Mouse (Mus musculus) embryonic facial prominence, embryonic 13.5 days (tissue): ENCODE results near the gene Myh3. TPM values are rescaled to one million over a fixed set of nuclear protein-coding genes. Genes with fewer than 3 reads are reported as not detected.
"Not testable (repeated sequence)": the region's sequence is repeated elsewhere in the genome, so short reads cannot be mapped to it uniquely, and the experiment has no call there.

ENCODE experiments used
- ATAC-seq: fragments of 200-750 bp; cut with Nextera tagmentation; 2 replicates; pipeline ENCODE4 v1.8.0; 2017; ENCODE audit warnings: low read depth; ENCODE audit not compliant: insufficient number of reproducible peaks, insufficient read depth, low FRiP score, low TSS enrichment
- H3K27ac ChIP-seq: fragments of 300-500 bp; sonication (generic); 2 replicates; pipeline ENCODE4 v1.5.1; 2015; ENCODE audit warnings: moderate library complexity, mild to moderate bottlenecking, inconsistent platforms
- H3K27me3 ChIP-seq: fragments of 300-500 bp; sonication (generic); 2 replicates; pipeline ENCODE4 v1.6.1; 2015; ENCODE audit warnings: mild to moderate bottlenecking, inconsistent platforms
- H3K36me3 ChIP-seq: fragments of 300-500 bp; sonication (generic); 2 replicates; pipeline ENCODE4 v1.6.1; 2015; ENCODE audit warnings: mild to moderate bottlenecking, inconsistent platforms
- H3K4me1 ChIP-seq: fragments of 300-500 bp; sonication (generic); 2 replicates; pipeline ENCODE4 v1.6.1; 2015; ENCODE audit warnings: inconsistent platforms
- H3K4me2 ChIP-seq: fragments of 300-500 bp; sonication (generic); 2 replicates; pipeline ENCODE4 v1.6.1; 2015; ENCODE audit warnings: moderate library complexity, mild to moderate bottlenecking, inconsistent platforms
- H3K4me3 ChIP-seq: fragments of 300-500 bp; sonication (generic); 2 replicates; pipeline ENCODE4 v1.5.1; 2015; ENCODE audit warnings: mild to moderate bottlenecking, inconsistent platforms
- H3K9ac ChIP-seq: fragments of 300-500 bp; sonication (generic); 2 replicates; pipeline ENCODE4 v1.6.1; 2015; ENCODE audit warnings: mild to moderate bottlenecking, inconsistent platforms
- H3K9me3 ChIP-seq: fragments of 300-500 bp; sonication (generic); 2 replicates; pipeline ENCODE4 v1.6.1; 2016; ENCODE audit warnings: inconsistent platforms
- WGBS: fragments of 180-500 bp; shearing (Covaris S2); methylation state at CpG from one replicate; pipeline ENCODE4 v1.1.7; 2015; ENCODE audit warnings: mixed read lengths; 5-methylcytosine and 5-hydroxymethylcytosine counted together
- polyA plus RNA-seq: library from polyadenylated mRNA; unstranded; fragments of >200 nt; fragmentation: Nextera tagmentation; extraction: Ambion mirVana; gene quantifications from 2 replicates; pipeline ENCODE4 v1.2.1, GENCODE M21; 2015

Myh3 gene
- polyA plus RNA-seq, 1 experiment from 2014 or later: 10.5 TPM

GRCm38 (mm10) chr11:67079740-67080139 lies 1.6 kb downstream of the Myh3 start:
- no peak for ATAC-seq
- WGBS: 74% methylated on average over 11 of the region's 11 CpGs
- Histone ChIP-seq H3K9ac (no peak overlapping the region), H3K36me3 (no peaks in the 10 kb centered on the region), H3K27me3 (peaks cover 23% of the 10 kb centered on the region), H3K4me2 (no peak overlapping the region), H3K27ac (no peak overlapping the region), H3K4me3 (no peak overlapping the region), H3K4me1 (no peaks in the 10 kb centered on the region), H3K9me3 (no peaks in the 10 kb centered on the region)

DNA sequence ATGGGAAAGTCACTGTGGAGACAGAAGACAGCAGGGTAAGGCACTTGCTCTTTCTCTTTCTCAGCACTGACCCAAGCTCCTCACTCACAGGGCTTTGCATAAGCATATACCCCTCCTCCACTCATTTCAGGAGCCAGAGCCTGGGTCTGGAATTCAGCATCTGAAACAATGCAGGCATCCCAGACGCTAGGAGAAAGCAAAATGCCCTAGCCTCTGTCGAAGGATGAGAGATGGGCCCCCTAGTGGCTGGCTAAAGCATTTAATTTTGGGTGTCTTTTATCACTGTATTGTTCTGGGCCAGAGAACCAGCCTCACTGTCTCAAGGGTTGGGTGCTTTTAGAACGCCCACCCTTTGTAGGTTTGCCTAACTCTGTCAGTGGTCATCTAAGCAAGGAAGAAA lies 2.1 kb downstream of the Myh3 start:
- 3% methylated on average over 3 of the region's 3 CpGs for WGBS
- H3K36me3 ChIP-seq: no peaks in the 10 kb centered on the region
- H3K4me2 ChIP-seq: no peak overlapping the region
- no peak overlapping the region for H3K4me3 ChIP-seq
- H3K27ac ChIP-seq: no peak overlapping the region
- no peaks in the 10 kb centered on the region for H3K9me3 ChIP-seq
- no peaks in the 10 kb centered on the region for H3K4me1 ChIP-seq
- no peak for ATAC-seq
- H3K27me3 ChIP-seq: peaks cover 28% of the 10 kb centered on the region
- no peak overlapping the region for H3K9ac ChIP-seq

DNA sequence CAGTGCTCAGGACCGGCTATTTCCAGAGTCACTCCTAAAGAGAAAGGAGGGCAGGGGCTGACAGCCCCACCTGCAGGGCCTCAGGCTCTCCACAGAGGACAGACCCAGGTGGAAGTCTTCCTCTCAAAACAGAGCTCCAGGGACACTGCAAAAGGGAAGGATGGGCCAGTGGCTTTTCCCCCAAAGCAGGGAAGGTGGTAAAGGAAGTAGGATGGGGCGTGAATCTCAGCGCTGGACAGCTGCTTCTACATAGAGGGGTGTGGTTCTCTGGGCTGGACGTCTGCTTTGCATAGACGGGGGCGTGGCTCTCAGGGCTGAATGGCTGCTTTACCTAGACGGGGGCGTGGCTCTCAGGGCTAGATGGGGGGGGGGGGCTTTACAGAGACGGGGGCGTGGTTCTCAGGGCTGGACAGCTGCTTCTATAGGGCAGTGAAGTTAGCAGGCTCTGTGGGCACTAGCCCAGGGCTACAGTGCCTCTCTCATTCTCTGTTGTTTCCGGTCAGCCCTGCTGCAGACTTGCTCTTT lies 3.1 kb downstream of the Myh3 start:
- 5% methylated on average over 11 of the region's 11 CpGs for WGBS
- ATAC-seq: no peak
- Histone ChIP-seq H3K9ac (no peak overlapping the region), H3K9me3 (no peaks in the 10 kb centered on the region), H3K36me3 (no peaks in the 10 kb centered on the region), H3K4me2 (no peak overlapping the region), H3K4me1 (peaks cover under 1% of the 10 kb centered on the region; the same call in 1 of the 2 replicates), H3K27ac (no peak overlapping the region), H3K27me3 (peaks cover 29% of the 10 kb centered on the region), H3K4me3 (no peak overlapping the region)

GRCm38 (mm10) chr11:67082188-67082587 lies 4.1 kb downstream of the Myh3 start:
- WGBS: 93% methylated on average over 7 of the region's 7 CpGs
- peaks cover 5% of the 10 kb centered on the region; the same call in 1 of the 2 replicates for H3K4me1 ChIP-seq
- peaks cover 32% of the 10 kb centered on the region for H3K27me3 ChIP-seq
- H3K36me3 ChIP-seq: no peaks in the 10 kb centered on the region
- H3K4me3 ChIP-seq: no peak overlapping the region
- H3K27ac ChIP-seq: no peak overlapping the region
- no peaks in the 10 kb centered on the region for H3K9me3 ChIP-seq
- no peak overlapping the region for H3K4me2 ChIP-seq
- no peak for ATAC-seq
- no peak overlapping the region for H3K9ac ChIP-seq

- no peak for ATAC-seq
- Histone ChIP-seq H3K4me3 (no peak overlapping the region), H3K9me3 (no peaks in the 10 kb centered on the region), H3K4me2 (no peak overlapping the region), H3K27me3 (peaks cover 32% of the 10 kb centered on the region), H3K4me1 (peaks cover 5% of the 10 kb centered on the region; the same call in 1 of the 2 replicates), H3K36me3 (no peaks in the 10 kb centered on the region), H3K27ac (no peak overlapping the region), H3K9ac (no peak overlapping the region)
- WGBS: 84% methylated on average over 13 of the region's 13 CpGs
Measured at GRCm38 (mm10) chr11:67082793-67083192, 4.7 kb downstream of the Myh3 start.

GRCm38 (mm10) chr11:67083239-67083638 lies 5.1 kb downstream of the Myh3 start:
- no peak overlapping the region for H3K9ac ChIP-seq
- H3K4me2 ChIP-seq: no peak overlapping the region
- H3K4me3 ChIP-seq: no peak overlapping the region

DNA sequence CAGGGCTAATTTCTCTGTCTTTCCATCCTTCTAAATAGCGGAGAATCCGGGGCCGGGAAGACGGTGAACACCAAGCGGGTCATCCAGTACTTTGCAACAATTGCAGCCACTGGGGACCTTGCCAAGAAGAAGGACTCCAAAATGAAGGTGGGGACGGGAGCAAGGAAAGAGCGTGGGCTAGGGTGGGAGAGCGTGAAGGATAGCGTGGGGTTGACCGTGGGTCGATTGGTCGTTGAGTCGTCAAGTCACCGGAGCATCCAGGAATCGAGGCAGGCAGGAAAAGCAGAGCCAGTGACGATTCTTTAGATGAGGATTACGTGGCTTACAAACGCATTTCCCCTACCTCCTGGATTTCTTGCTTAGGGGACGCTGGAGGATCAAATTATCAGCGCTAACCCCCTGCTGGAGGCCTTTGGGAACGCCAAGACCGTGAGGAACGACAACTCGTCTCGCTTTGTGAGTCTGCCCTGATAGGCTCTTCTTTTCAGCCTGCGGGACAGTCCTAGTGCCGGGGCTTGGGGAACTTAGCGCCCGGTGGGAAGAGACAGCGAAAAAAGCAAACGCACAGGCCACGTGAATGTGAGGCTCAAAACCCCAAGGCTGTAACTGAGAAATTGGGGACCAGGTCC lies 5.7 kb downstream of the Myh3 start:
- 41% methylated on average over 32 of the region's 32 CpGs for WGBS
- no peak overlapping the region for H3K27ac ChIP-seq
- no peak overlapping the region for H3K9ac ChIP-seq
- peaks cover 5% of the 10 kb centered on the region; the same call in 1 of the 2 replicates for H3K4me1 ChIP-seq
- no peaks in the 10 kb centered on the region for H3K9me3 ChIP-seq
- ATAC-seq: no peak
- peaks cover 35% of the 10 kb centered on the region for H3K27me3 ChIP-seq
- no peak overlapping the region for H3K4me3 ChIP-seq
- no peaks in the 10 kb centered on the region for H3K36me3 ChIP-seq
- H3K4me2 ChIP-seq: no peak overlapping the region

More at GRCm38 (mm10) chr11:67083239-67083638, 5.1 kb downstream of the Myh3 start:
- Histone ChIP-seq H3K9me3 (no peaks in the 10 kb centered on the region), H3K27me3 (peaks cover 32% of the 10 kb centered on the region), H3K4me1 (peaks cover 5% of the 10 kb centered on the region; the same call in 1 of the 2 replicates), H3K27ac (no peak overlapping the region), H3K36me3 (no peaks in the 10 kb centered on the region)
- ATAC-seq: no peak
- 67% methylated on average over 6 of the region's 6 CpGs for WGBS

GRCm38 (mm10) chr11:67085489-67085888 lies 7.4 kb downstream of the Myh3 start:
- H3K36me3 ChIP-seq: no peaks in the 10 kb centered on the region
- H3K9ac ChIP-seq: no peak overlapping the region
- H3K4me1 ChIP-seq: peaks cover 5% of the 10 kb centered on the region; the same call in 1 of the 2 replicates
- H3K4me3 ChIP-seq: no peak overlapping the region
- no peaks in the 10 kb centered on the region for H3K9me3 ChIP-seq
- no peak for ATAC-seq
- 3% methylated on average over 6 of the region's 6 CpGs for WGBS
- H3K27ac ChIP-seq: no peak overlapping the region
- H3K27me3 ChIP-seq: peaks cover 36% of the 10 kb centered on the region
- no peak overlapping the region for H3K4me2 ChIP-seq

GRCm38 (mm10) chr11:67086467-67087164 lies 8.5 kb downstream of the Myh3 start:
- 45% methylated on average over 9 of the region's 9 CpGs for WGBS
- Histone ChIP-seq H3K36me3 (no peaks in the 10 kb centered on the region), H3K27me3 (peaks cover 36% of the 10 kb centered on the region), H3K4me1 (peaks cover 5% of the 10 kb centered on the region; the same call in 1 of the 2 replicates), H3K4me2 (peak overlapping the region; percentile 27), H3K4me3 (no peak overlapping the region), H3K9me3 (no peaks in the 10 kb centered on the region), H3K9ac (0 out of 2 replicates have a peak overlapping the region, but pooled peaks have one; percentile 51), H3K27ac (no peak overlapping the region)
- ATAC-seq: no peak

GRCm38 (mm10) chr11:67087225-67087624 lies 9.1 kb downstream of the Myh3 start:
- ATAC-seq: no peak
- H3K4me1 ChIP-seq: peaks cover 5% of the 10 kb centered on the region; the same call in 1 of the 2 replicates
- no peak overlapping the region for H3K4me2 ChIP-seq
- peaks cover 33% of the 10 kb centered on the region for H3K27me3 ChIP-seq
- H3K4me3 ChIP-seq: no peak overlapping the region
- H3K36me3 ChIP-seq: no peaks in the 10 kb centered on the region
- no peaks in the 10 kb centered on the region for H3K9me3 ChIP-seq
- no peak overlapping the region for H3K9ac ChIP-seq
- no peak overlapping the region for H3K27ac ChIP-seq
- 83% methylated on average over 12 of the region's 12 CpGs for WGBS

GRCm38 (mm10) chr11:67092354-67092753 lies 14.3 kb downstream of the Myh3 start:
- ATAC-seq, H3K36me3 ChIP-seq, H3K4me2 ChIP-seq, H3K9me3 ChIP-seq, H3K4me1 ChIP-seq, H3K9ac ChIP-seq, H3K27me3 ChIP-seq, H3K27ac ChIP-seq, H3K4me3 ChIP-seq: not testable (repeated sequence)
- WGBS: 95% methylated on average over 12 of the region's 12 CpGs

DNA sequence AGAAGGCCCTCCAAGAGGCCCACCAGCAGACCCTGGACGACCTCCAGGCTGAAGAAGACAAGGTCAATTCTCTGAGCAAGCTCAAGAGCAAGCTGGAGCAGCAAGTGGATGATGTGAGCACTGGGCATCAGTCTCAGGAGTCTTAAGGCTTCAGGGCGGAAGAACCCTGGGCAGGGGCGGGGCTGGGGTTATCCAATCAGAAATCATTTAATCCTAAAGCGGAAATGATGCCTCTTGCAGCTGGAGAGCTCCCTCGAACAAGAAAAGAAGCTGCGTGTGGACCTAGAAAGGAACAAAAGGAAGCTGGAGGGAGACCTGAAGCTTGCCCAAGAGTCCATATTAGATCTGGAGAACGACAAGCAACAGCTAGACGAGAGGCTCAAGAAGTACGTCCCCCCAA lies 15.1 kb downstream of the Myh3 start:
- H3K27me3 ChIP-seq: peaks cover 7% of the 10 kb centered on the region; the same call in 1 of the 2 replicates
- H3K9ac ChIP-seq: no peak overlapping the region
- WGBS: 74% methylated on average over 9 of the region's 9 CpGs
- ATAC-seq: no peak
- no peak overlapping the region for H3K27ac ChIP-seq
- H3K4me2 ChIP-seq: no peak overlapping the region
- no peak overlapping the region for H3K4me3 ChIP-seq
- H3K4me1 ChIP-seq: no peaks in the 10 kb centered on the region
- no peaks in the 10 kb centered on the region for H3K9me3 ChIP-seq
- no peaks in the 10 kb centered on the region for H3K36me3 ChIP-seq
